Mouse (Mus musculus) hindbrain, embryonic 16.5 days (tissue): ENCODE data around the gene Tmem150a. TPM values are rescaled to one million over a fixed set of nuclear protein-coding genes. Genes with fewer than 3 reads are reported as not detected.
A peak's percentile ranks its signal among the peaks of the same experiment; 100 is the strongest.

ENCODE experiments used
- ATAC-seq: fragments of 200-750 bp; cut with Nextera tagmentation; 2 replicates; pipeline ENCODE4 v1.8.0; 2017; ENCODE audit warnings: moderate TSS enrichment, moderate library complexity
- H3K27ac ChIP-seq: fragments of 300-500 bp; sonication (generic); 2 replicates; pipeline ENCODE4 v1.5.1; 2014; ENCODE audit warnings: low read depth, mild to moderate bottlenecking, control low read depth, low read length, moderate library complexity
- H3K27me3 ChIP-seq: fragments of 300-500 bp; sonication (generic); replicated peaks from 2 replicates; pipeline ENCODE4 v1.6.1; 2014; ENCODE audit warnings: low read length; ENCODE audit not compliant: control insufficient read depth, insufficient read depth
- H3K36me3 ChIP-seq: fragments of 300-500 bp; sonication (generic); 2 replicates; pipeline ENCODE4 v1.6.1; 2014; ENCODE audit warnings: mild to moderate bottlenecking, low read length, moderate library complexity, mixed read lengths; ENCODE audit not compliant: control insufficient read depth, insufficient read depth
- H3K4me1 ChIP-seq: fragments of 300-500 bp; sonication (generic); 2 replicates; pipeline ENCODE4 v1.6.1; 2014; ENCODE audit warnings: low read depth, low read length; ENCODE audit not compliant: control insufficient read depth, insufficient read depth
- H3K4me2 ChIP-seq: fragments of 300-500 bp; sonication (generic); 2 replicates; pipeline ENCODE4 v1.6.1; 2014; ENCODE audit warnings: mild to moderate bottlenecking, low read length, control low read depth, moderate library complexity
- H3K4me3 ChIP-seq: fragments of 300-500 bp; sonication (generic); 2 replicates; pipeline ENCODE4 v1.5.1; 2014; ENCODE audit warnings: mild to moderate bottlenecking, low read length, control low read depth, moderate library complexity
- H3K9ac ChIP-seq: fragments of 300-500 bp; sonication (generic); 2 replicates; pipeline ENCODE4 v1.6.1; 2014; ENCODE audit warnings: low read depth, mild to moderate bottlenecking, control low read depth, low read length, moderate library complexity
- H3K9me3 ChIP-seq: fragments of 300-500 bp; sonication (generic); 2 replicates; pipeline ENCODE4 v1.6.1; 2014; ENCODE audit warnings: mild to moderate bottlenecking, low read length, moderate library complexity; ENCODE audit not compliant: control insufficient read depth
- WGBS: fragments of 180-500 bp; shearing (Covaris S2); extraction: QIAGEN DNeasy Blood & Tissue Kit; methylation state at CpG from one replicate; pipeline ENCODE4 v1.1.7; 2014; 5-methylcytosine and 5-hydroxymethylcytosine counted together
- polyA plus RNA-seq: library from polyadenylated mRNA; unstranded; fragments of >200 nt; fragmentation: Nextera tagmentation; extraction: Ambion mirVana; gene quantifications from 2 replicates; pipeline ENCODE4 v1.2.1, GENCODE M21; 2015

Tmem150a gene
- polyA plus RNA-seq, 1 experiment from 2014 or later: 22.9 TPM

DNA sequence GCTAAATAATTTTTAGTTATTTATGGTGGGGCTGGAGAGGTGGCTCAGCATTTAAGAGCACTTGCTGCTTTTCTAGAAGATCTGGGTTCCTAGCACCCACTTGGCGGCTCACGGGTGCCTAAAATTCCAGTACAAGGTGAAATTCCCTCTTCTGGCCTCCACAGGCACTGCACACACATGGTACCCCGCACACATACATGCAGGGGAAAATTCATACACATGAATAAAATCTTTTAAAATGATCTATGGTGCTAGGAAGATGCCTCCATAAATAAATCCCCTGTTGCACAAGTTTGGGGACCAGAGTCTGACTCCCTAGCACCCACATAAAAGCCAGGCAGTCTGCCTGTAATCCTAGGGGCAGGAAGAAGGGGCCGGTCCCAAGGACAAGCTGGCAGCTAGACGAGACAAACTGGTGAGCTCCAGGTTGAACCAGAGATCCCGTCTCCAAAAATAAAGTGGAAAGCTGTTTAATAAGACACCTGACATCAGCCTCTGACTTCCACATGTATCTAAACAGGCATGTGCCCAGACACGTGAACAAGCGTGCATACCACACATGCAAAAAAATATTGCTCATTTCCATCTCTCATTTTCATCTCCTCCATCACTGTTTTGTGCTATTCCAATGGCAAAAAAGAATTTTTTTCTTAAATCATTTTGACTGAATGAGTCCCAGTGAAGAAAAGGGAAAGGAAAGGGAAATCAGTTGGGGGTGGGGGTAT is 23.4 kb downstream of the Tmem150a start:
- Histone ChIP-seq H3K4me2 (no peak overlapping the region), H3K27ac (no peak overlapping the region), H3K27me3 (peaks cover 10% of the 10 kb centered on the region), H3K9ac (no peak overlapping the region), H3K9me3 (no peaks in the 10 kb centered on the region), H3K4me1 (peaks cover 4% of the 10 kb centered on the region), H3K36me3 (no peaks in the 10 kb centered on the region), H3K4me3 (no peak overlapping the region)
- WGBS: 86% methylated on average over 8 of the region's 8 CpGs
- ATAC-seq: no peak

DNA sequence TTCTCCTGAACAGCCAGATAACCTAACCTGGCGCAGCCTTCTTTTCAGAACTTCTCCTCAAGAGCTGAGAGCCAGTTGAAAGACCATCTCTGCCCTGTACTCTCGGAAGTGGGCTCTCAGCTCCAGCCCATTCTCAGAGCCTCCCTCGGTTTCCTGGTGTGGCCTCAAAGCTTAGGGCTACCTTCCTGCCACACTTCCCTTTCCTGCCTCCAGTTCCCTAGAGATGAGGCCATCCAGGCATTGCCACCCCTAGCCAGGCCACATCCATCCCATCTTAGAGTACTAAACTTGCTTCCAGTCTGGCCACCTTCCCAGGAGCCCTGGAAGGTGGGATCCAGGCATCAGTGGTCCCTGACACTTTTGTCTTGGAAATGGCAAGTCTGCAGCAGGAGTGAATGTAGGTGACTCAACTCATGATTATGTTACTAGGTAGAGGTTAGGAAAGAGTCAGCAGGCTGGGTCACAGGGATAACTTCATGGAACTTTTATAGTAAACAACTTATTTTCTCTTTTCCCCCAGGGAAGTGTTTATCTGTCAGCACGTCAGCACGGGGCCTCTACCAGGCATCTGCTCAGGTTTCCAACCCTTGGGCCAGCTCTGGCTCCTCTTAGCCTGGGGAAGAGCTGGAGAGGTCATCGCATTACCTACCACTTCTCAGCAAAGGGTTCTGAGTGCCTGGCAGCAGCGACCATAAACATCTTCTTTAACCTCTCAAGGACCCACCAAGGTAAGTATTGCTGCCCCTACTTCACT is 24.3 kb downstream of the Tmem150a start:
- H3K9ac ChIP-seq: no peak overlapping the region; the same call in 1 of the 2 replicates
- no peaks in the 10 kb centered on the region for H3K9me3 ChIP-seq
- ATAC-seq: no peak
- H3K4me2 ChIP-seq: peak overlapping the region; percentile 62
- 45% methylated on average over 7 of the region's 7 CpGs for WGBS
- H3K4me3 ChIP-seq: peak overlapping the region; percentile 44
- H3K27me3 ChIP-seq: peaks cover 10% of the 10 kb centered on the region
- H3K27ac ChIP-seq: no peak overlapping the region
- no peaks in the 10 kb centered on the region for H3K36me3 ChIP-seq
- H3K4me1 ChIP-seq: peaks cover 4% of the 10 kb centered on the region

DNA sequence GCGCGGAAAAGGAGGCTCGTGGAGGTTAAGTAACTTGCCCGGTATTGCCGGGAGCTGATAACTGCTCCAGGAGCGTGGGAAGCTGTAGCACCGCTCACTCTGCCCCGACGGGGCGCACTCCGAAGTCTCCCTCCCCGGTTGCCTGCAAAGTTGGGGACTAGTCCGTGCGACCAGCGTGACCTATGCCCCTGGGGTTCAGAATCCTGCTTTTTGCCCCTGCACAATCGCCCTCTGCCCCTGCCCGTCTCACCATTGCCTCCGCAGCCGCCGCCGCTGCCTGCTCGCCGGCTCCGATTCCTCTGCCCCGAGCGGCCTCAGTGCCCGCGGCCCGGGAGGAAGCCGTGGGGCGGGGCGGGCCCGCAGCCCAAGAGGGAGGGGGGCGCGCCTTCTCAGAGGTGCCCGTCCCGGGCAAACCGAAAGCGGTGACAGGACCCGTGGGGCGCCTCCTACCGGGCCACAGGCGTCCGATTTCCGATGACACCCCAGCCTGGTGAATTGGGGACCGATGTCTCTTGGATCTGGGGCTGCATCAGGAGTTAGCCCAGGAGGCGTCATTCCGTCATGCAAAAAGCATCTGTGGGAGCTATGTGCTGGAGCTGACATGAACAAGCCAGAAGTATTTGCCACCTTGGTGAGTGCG is 25.0 kb downstream of the Tmem150a start, which contains the start of gene Vamp5:
Gene Vamp5 (minus strand): TSS at position 338 of the 640 bp plus-strand sequence.
- H3K36me3 ChIP-seq: no peaks in the 10 kb centered on the region
- H3K4me2 ChIP-seq: peak within 1 kb of the TSS; percentile 62
- peak within 1 kb of the TSS; percentile 54 for H3K9ac ChIP-seq
- H3K4me1 ChIP-seq: peaks cover 4% of the 10 kb centered on the region
- no peak within 1 kb of the TSS for H3K27ac ChIP-seq
- peak within 1 kb of the TSS; percentile 44 for H3K4me3 ChIP-seq
- 0 out of 2 replicates have a peak, but pooled peaks have one; percentile 40 for ATAC-seq
- H3K9me3 ChIP-seq: no peaks in the 10 kb centered on the region
- WGBS: 3% methylated on average over 43 of the region's 49 CpGs
- peaks cover 10% of the 10 kb centered on the region for H3K27me3 ChIP-seq

DNA sequence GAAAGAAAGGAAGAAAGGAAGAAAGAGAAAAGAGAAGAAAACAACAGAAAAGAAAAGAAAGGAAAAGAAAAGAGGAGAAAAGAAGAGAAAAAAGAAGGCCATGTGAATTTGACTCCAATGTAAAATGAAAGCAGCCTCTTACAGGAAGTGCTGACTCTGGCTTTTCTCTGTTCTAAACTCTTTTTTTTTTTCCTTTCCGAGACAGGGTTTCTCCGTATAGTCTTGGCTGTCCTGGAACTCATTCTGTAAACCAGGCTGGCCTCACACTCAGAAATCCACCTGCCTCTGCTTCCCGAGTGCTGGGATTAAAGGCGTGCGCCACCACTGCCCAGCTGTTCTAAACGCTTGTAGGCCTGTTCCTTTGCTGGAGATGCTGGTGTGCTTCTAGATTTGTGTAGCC is 27.2 kb downstream of the Tmem150a start:
- WGBS: 85% methylated on average over 6 of the region's 6 CpGs
- no peaks in the 10 kb centered on the region for H3K9me3 ChIP-seq
- no peak overlapping the region for H3K9ac ChIP-seq
- no peak overlapping the region for H3K4me3 ChIP-seq
- H3K4me1 ChIP-seq: peaks cover 4% of the 10 kb centered on the region
- no peaks in the 10 kb centered on the region for H3K36me3 ChIP-seq
- H3K27ac ChIP-seq: no peak overlapping the region
- no peak for ATAC-seq
- H3K27me3 ChIP-seq: peaks cover 10% of the 10 kb centered on the region
- H3K4me2 ChIP-seq: no peak overlapping the region

DNA sequence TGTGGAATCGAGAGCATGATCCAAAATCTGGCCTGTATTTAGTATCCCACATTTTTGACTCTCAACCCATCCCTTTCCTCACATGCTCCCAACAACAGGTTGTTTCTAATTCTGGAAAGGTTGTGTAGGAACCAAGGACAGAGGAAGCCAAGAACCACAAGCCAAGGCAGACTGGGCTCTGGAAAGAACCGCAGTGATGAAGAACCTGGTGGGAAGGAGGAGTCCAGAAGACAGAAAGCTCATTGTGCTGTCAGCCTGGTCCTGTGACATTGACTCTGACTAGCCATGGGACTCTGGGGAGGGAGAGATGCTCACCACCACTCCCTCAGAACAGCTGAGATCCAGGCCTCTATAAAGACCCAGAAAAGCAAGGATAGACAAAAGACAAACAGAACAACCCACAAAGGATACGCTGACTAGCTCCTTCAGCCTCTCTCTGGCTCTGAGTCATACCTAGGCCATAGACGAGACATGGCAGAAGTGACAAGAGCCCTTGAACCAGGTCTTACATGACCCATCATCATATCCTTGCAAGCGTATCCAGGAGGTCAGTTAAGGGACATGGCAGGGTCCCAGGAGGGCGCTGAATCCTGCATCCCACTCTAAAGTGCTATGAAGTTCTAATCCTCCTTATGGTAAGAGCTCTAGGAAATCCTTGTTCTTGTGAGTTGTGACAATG is 28.0 kb downstream of the Tmem150a start:
- Histone ChIP-seq H3K4me3 (no peak overlapping the region), H3K27ac (no peak overlapping the region), H3K9me3 (no peaks in the 10 kb centered on the region), H3K4me2 (no peak overlapping the region), H3K4me1 (peaks cover 4% of the 10 kb centered on the region), H3K27me3 (peaks cover 10% of the 10 kb centered on the region), H3K36me3 (no peaks in the 10 kb centered on the region), H3K9ac (no peak overlapping the region)
- 90% methylated on average over 6 of the region's 6 CpGs for WGBS
- no peak for ATAC-seq

DNA sequence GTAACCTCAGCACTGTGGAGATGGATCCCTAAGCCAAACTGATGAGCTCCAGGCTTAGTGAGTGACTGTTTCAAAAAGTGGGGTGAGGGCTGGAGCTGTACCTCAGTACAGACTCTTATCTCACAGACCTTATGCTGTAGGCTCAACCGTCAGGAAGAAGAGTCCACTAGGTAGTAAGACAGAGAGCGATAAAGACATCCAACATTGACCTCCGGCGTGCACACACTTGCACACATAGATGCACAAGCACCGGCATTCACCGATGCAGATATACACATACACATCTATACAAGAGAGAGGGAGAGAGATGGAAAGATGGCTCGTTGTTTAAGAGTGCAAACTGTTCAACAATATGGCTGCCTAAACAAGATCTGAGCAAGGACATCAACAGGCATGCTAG is 28.7 kb downstream of the Tmem150a start:
- no peak overlapping the region for H3K4me2 ChIP-seq
- no peak for ATAC-seq
- 96% methylated on average over 7 of the region's 7 CpGs for WGBS
- peaks cover 4% of the 10 kb centered on the region for H3K4me1 ChIP-seq
- H3K27ac ChIP-seq: no peak overlapping the region
- no peaks in the 10 kb centered on the region for H3K36me3 ChIP-seq
- H3K4me3 ChIP-seq: no peak overlapping the region
- no peak overlapping the region for H3K9ac ChIP-seq
- H3K27me3 ChIP-seq: peaks cover 10% of the 10 kb centered on the region
- no peaks in the 10 kb centered on the region for H3K9me3 ChIP-seq

DNA sequence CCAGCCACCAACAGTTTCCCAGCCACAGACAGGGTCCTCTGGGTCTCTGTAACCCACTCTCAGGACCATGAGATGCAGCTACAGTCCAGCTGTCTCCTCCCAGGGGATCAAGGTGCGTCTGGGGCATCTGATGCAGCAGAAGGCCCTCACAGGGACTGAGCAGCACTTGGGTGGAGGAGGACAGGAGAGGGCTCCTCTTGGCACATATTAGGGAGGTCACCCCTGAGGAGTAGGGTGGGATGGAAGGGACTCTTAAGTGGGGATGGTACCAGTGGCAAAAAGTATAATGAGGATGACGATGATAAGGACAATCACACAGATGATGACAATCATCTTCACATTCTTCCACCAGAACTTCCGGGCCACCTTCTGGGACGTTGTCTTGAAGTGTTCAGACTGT is 30.0 kb downstream of the Tmem150a start:
- H3K4me3 ChIP-seq: no peak overlapping the region
- ATAC-seq: no peak
- no peaks in the 10 kb centered on the region for H3K36me3 ChIP-seq
- peaks cover 10% of the 10 kb centered on the region for H3K4me1 ChIP-seq
- 89% methylated on average over 4 of the region's 4 CpGs for WGBS
- H3K9ac ChIP-seq: no peak overlapping the region
- H3K4me2 ChIP-seq: no peak overlapping the region
- H3K27me3 ChIP-seq: peaks cover 2% of the 10 kb centered on the region
- no peak overlapping the region for H3K27ac ChIP-seq
- H3K9me3 ChIP-seq: no peaks in the 10 kb centered on the region

DNA sequence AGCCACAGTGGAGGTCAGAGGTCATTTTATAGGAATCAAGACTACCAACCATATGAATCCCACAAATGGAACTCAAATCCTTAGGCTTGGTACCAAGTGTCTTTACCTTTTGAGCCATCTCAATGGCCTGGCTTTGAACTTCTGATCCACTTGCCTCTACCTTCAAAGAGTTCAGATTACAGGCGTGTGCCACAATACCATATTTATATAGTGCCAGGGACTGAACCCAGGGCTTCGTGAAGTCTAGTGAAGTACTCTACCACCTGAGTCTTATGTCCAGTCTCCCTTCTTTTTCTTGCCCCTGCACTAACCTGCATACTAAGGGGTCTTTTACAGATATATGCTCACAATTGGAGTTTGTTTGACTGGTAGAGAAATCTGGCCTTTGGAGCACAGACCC is 31.3 kb downstream of the Tmem150a start:
- H3K9me3 ChIP-seq: no peaks in the 10 kb centered on the region
- H3K9ac ChIP-seq: no peak overlapping the region
- H3K36me3 ChIP-seq: no peaks in the 10 kb centered on the region
- H3K27me3 ChIP-seq: peaks cover 3% of the 10 kb centered on the region
- ATAC-seq: no peak
- no peak overlapping the region for H3K4me3 ChIP-seq
- no peak overlapping the region for H3K4me2 ChIP-seq
- WGBS: 92% methylated on average over 2 of the region's 2 CpGs
- H3K27ac ChIP-seq: no peak overlapping the region
- peaks cover 10% of the 10 kb centered on the region; the same call in 1 of the 2 replicates for H3K4me1 ChIP-seq
